Mouse (Mus musculus) lung, adult 2 months (tissue): ENCODE measurements at regions not wholly inside any gene's neighbourhood (a gene's known extent, or its start where the extent isn't known, plus 50 kb on each side); places are given as distances from the start of the nearest gene placed in this dataset.

ENCODE experiments used
- CTCF ChIP-seq: fragments of 200-500 bp; IDR thresholded peaks from 2 replicates; pipeline ENCODE4 v1.5.1; 2011; ENCODE audit warnings: mild to moderate bottlenecking, low read length, control low read depth; ENCODE audit not compliant: insufficient read depth
- POLR2A ChIP-seq: fragments of 200-500 bp; IDR thresholded peaks from 2 replicates; pipeline ENCODE4 v1.6.1; 2011; ENCODE audit warnings: low read depth, mild to moderate bottlenecking, control low read depth, low read length, borderline replicate concordance; ENCODE audit errors: extremely low read depth

- TF ChIP-seq POLR2A (no peak), CTCF (peak; percentile 21; the same call in 1 of the 2 replicates)
These were observed 63.2 kb upstream of the Cfap46 start for GRCm38 (mm10) chr7:139746803-139747202.
